In genomic region chr4:106869539-106869951, GRCm38 (mm10) we compare ENCODE assay signal across 12 mouse cellular contexts. TPM values are rescaled to one million over a fixed set of nuclear protein-coding genes. Genes with fewer than 3 reads are reported as not detected.
DNase-seq lines count a peak whose midpoint lies in the region; ATAC-seq and TF ChIP-seq lines count a peak whose summit lies in the region.
"Had no signal": no experiment of that assay in that cellular context is flagged by ENCODE, and none has a peak within 500 bp of the region (broad histone marks: within the 10 kb centered on the region; RNA-seq: fewer than 3 reads in every experiment).

No protein-coding gene starts in this region.

- ATAC-seq in lung, embryonic 14.5 days (ENCODE audit: insufficient read depth): no peak
- no peak for ATAC-seq in midbrain, embryonic 15.5 days (replicated peaks)
- no peak for ATAC-seq in intestine, embryonic 15.5 days

- 0 out of 2 replicates have a peak overlapping the region, but pooled peaks have one; percentile 4 for H3K27ac ChIP-seq in lung, embryonic 14.5 days (ENCODE audit: low read depth)
- H3K27ac ChIP-seq in limb, embryonic 10.5 days: peak overlapping the region; percentile 77
- H3K27ac ChIP-seq in midbrain, embryonic 15.5 days: no peak overlapping the region
- H3K27ac ChIP-seq in intestine, embryonic 15.5 days: no peak overlapping the region

- no peak overlapping the region for H3K4me2 ChIP-seq in lung, embryonic 14.5 days
- H3K4me2 ChIP-seq in midbrain, embryonic 15.5 days: no peak overlapping the region
- no peak overlapping the region for H3K4me2 ChIP-seq in intestine, embryonic 15.5 days (replicated peaks)

- H3K4me1 ChIP-seq in lung, embryonic 14.5 days (ENCODE audit: insufficient read depth): peaks cover 26% of the 10 kb centered on the region
- peaks cover 49% of the 10 kb centered on the region for H3K4me1 ChIP-seq in limb, embryonic 10.5 days
- peaks cover 21% of the 10 kb centered on the region for H3K4me1 ChIP-seq in midbrain, embryonic 15.5 days
- peaks cover 42% of the 10 kb centered on the region for H3K4me1 ChIP-seq in intestine, embryonic 15.5 days (replicated peaks)

- H3K4me3 ChIP-seq in lung, embryonic 14.5 days (ENCODE audit: low read depth, low read length): no peak overlapping the region
- no peak overlapping the region for H3K4me3 ChIP-seq in limb, embryonic 10.5 days
- H3K4me3 ChIP-seq in midbrain, embryonic 15.5 days: no peak overlapping the region
- no peak overlapping the region for H3K4me3 ChIP-seq in intestine, embryonic 15.5 days (replicated peaks)
- H3K4me3 ChIP-seq: erythroblast, embryonic 14.5 days had no signal

- 41% methylated on average over 3 of the region's 3 CpGs for WGBS in lung, embryonic 14.5 days
- 79% methylated on average over 3 of the region's 3 CpGs for WGBS in limb, embryonic 10.5 days
- WGBS in midbrain, embryonic 15.5 days: 83% methylated on average over 3 of the region's 3 CpGs
- WGBS in intestine, embryonic 15.5 days: 61% methylated on average over 3 of the region's 3 CpGs

- no peak overlapping the region for H3K9ac ChIP-seq in lung, embryonic 14.5 days
- no peak overlapping the region for H3K9ac ChIP-seq in midbrain, embryonic 15.5 days
- no peak overlapping the region for H3K9ac ChIP-seq in intestine, embryonic 15.5 days

- no peaks in the 10 kb centered on the region for H3K9me3 ChIP-seq in lung, embryonic 14.5 days (ENCODE audit: low read depth, low read length)
- H3K9me3 ChIP-seq in limb, embryonic 10.5 days (replicated peaks): no peaks in the 10 kb centered on the region
- H3K9me3 ChIP-seq in midbrain, embryonic 15.5 days: no peaks in the 10 kb centered on the region
- no peaks in the 10 kb centered on the region for H3K9me3 ChIP-seq in intestine, embryonic 15.5 days

- TF ChIP-seq CTCF in lung, embryonic 14.5 days (IDR thresholded peaks at IDR 0.05; ENCODE audit: low read depth): no peak

- no peaks in the 10 kb centered on the region for H3K36me3 ChIP-seq in lung, embryonic 14.5 days (ENCODE audit: insufficient read depth)
- H3K36me3 ChIP-seq in limb, embryonic 10.5 days: no peaks in the 10 kb centered on the region
- H3K36me3 ChIP-seq in midbrain, embryonic 15.5 days (replicated peaks): no peaks in the 10 kb centered on the region
- H3K36me3 ChIP-seq in intestine, embryonic 15.5 days: no peaks in the 10 kb centered on the region

- no peaks in the 10 kb centered on the region for H3K27me3 ChIP-seq in lung, embryonic 14.5 days (ENCODE audit: insufficient read depth, low read length)
- no peaks in the 10 kb centered on the region for H3K27me3 ChIP-seq in limb, embryonic 10.5 days (ENCODE audit: low read depth, poor library complexity, severe bottlenecking)
- no peaks in the 10 kb centered on the region for H3K27me3 ChIP-seq in midbrain, embryonic 15.5 days (replicated peaks)
- no peaks in the 10 kb centered on the region for H3K27me3 ChIP-seq in intestine, embryonic 15.5 days (replicated peaks)

- no peak for DNase-seq in lung, embryonic 14.5 days
- DNase-seq in lung, postnatal 10 days: no peak
- peak; percentile 71 for DNase-seq in R1 (ENCODE audit: low read depth, low spot score)
- no peak for DNase-seq in limb, embryonic 10.5 days (ENCODE audit: low spot score)
- peak; percentile 24 for DNase-seq in thymus, postnatal 14 days
- no peak for DNase-seq in layer of hippocampus, postnatal 36 days
- DNase-seq: adrenal gland, adult 8-10 months; kidney, adult 2 months; lung, adult 2 months had no signal

RNA-seq across cellular contexts. Expression of gene Ssbp3, which starts 41.0 kb away (rescaled TPM):
- 69.5 and 80.2 TPM in 2 replicates for polyA plus RNA-seq in lung, embryonic 14.5 days (2014; fragmentation: Nextera tagmentation; extraction: Ambion mirVana)
- 225 and 250 TPM in 2 replicates for polyA plus RNA-seq in limb, embryonic 10.5 days (2016; fragmentation: Nextera tagmentation; extraction: Ambion mirVana)
- polyA plus RNA-seq in midbrain, embryonic 15.5 days (2015; fragmentation: Nextera tagmentation; extraction: Ambion mirVana): 175 and 194 TPM in 2 replicates
- 100 to 1,000 TPM; 144 to 163 TPM for total RNA-seq in layer of hippocampus, postnatal 36 days (2021)
- polyA plus RNA-seq in intestine, embryonic 15.5 days (2015; fragmentation: Nextera tagmentation; extraction: Ambion mirVana): 83.7 and 86.0 TPM in 2 replicates

Comparison
In these comparisons a context has a peak if more than half of its experiments do, and no peak if none do; other contexts are left out.
1. DNase-seq: peak in R1 (single experiment) and thymus, postnatal 14 days (single experiment); none in lung, embryonic 14.5 days (single experiment), lung, postnatal 10 days (single experiment), limb, embryonic 10.5 days (single experiment) and layer of hippocampus, postnatal 36 days (0 of 2).
2. H3K27ac ChIP-seq: peak in lung, embryonic 14.5 days (single experiment) and limb, embryonic 10.5 days (single experiment); none in midbrain, embryonic 15.5 days (single experiment) and intestine, embryonic 15.5 days (single experiment).